Mouse (Mus musculus): ENCODE results near the gene Trit1.

Gene Trit1

DNA sequence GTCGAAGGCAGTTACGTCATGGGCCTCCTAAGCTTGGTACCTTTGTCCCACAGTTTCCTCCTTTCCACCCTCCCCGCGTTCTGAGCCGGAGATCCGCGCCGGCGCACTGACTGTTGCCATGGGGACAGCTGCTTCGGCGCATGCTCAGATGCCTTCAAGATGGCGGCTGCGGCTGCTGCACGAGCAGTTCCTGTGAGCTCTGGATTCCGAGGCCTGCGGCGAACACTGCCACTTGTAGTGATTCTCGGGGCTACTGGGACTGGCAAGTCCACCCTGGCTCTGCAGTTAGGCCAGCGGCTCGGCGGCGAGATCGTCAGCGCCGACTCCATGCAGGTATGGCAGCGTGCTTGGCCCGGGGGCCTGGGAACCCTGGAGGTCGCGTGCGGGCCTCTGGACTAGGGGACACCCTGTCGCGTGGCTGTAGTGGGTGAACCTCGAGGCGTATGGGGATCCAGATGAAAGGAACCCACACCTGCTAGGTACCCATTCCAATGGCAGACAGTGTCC lies at the start of gene Trit1:
TSS of gene Trit1 (plus strand) at position 147 of the 507 bp plus-strand sequence.
- peak; percentile 91 for DNase-seq (ENCODE audit: low read depth)

DNA sequence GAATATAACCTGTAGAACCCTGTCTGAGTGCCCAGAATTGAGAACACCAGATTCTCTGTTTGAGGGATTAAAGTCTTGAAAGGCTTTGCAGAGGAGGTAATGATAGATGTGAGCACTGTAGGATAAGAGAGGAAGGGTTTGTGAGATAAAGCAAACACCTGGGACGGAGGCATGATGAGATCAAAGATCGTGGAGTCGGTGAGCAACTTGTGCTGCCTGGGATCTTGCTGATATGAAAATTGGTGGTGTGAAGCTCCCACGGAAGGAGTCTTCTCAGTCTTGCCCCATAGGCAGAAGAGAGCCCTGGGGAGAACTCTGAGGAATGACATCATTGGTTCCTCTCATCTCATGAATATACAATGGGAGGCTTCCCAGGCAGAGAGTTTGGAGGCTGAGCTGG lies 48.3 kb upstream of the Trit1 start:
- no peak for DNase-seq (ENCODE audit: low read depth)

- DNase-seq (ENCODE audit: low read depth) = no peak
Measured at GRCm38 (mm10) chr4:122971191-122971590, 45.2 kb upstream of the Trit1 start.

DNA sequence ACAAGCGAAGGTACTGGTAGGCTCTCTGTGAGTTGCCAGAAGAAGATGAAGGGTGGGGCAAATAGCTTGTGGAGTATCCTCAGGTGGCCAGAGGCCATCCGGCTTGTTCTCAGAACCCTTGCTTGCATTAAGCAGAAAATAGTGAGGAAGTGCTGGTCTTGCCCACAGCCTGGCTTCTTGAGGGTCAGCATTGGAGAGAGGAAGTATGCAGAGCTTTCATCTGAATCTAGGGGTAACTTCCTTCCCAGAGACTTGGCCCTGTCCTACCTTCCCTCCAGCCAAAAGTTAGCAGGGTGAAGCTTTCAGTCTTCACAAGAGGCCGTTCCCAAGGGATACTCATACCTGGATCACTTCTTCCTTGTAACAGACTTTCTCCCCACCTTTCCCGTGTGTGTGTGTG lies 44.8 kb upstream of the Trit1 start:
- no peak for DNase-seq (ENCODE audit: low read depth)

- DNase-seq (ENCODE audit: low read depth) = no peak
Measured at GRCm38 (mm10) chr4:122972056-122972455, 44.3 kb upstream of the Trit1 start.

- no peak for DNase-seq (ENCODE audit: low read depth)
Measured at GRCm38 (mm10) chr4:122974976-122975520, 41.3 kb upstream of the Trit1 start.

DNA sequence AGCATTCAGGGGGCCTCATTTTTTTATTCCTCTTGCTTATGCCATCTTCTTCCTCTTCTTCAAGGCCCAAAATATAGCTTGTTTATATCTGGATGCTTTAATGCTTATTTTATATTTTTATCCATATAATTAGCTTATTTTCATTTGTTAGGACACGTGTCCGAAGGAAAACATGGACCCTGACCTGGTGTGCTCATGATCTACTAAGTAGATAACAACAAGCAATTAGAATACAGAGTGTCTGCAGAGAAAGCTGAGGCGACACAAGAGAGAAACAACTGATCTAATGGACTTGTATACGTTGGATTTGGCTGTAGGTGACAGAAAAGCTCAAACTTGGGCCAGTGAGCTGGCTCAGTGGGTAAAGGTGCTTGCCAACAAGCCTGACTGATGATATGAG lies 39.5 kb upstream of the Trit1 start:
- no peak for DNase-seq (ENCODE audit: low read depth)

- DNase-seq (ENCODE audit: low read depth) = no peak
Measured at GRCm38 (mm10) chr4:122978850-122979249, 37.5 kb upstream of the Trit1 start.

DNA sequence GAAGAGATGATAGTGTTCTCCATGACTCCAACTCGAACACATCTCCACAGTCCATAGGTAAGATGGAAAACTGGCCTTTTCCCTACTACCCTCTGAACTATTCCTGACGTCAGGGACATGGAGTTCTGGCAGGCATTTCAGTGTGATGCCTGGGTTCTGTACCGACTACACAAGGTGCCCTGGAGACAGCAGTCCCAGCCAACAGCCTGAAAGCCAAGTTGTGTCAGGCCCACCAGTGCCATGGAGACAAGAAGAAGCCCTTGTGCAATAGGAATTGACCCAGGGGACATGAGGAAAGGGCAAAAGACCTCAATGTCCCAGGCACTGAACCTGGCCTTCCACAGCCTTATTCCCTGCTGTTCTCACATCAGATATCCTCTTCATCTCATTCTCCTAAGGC lies 36.6 kb upstream of the Trit1 start:
- DNase-seq (ENCODE audit: low read depth) = no peak

DNA sequence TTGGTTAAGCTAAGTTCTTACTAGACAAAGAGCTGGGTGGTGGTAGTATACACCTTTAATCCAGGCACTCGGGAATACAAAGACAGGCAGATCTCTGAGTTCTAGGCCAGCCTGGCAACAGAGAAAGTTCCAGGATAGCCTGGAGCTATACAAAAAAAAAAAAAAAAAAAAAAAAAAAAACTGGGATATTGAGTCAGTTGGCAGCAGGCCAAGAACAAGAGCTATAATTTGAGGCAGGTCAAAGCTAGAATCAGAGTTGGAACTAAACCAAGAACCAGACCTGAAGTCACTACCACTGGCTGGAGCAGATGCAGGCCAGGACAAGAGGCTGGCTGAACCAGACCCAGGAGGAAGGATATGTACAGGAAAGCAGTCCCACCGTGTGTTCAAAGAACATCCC lies 35.7 kb upstream of the Trit1 start:
- DNase-seq (ENCODE audit: low read depth) = no peak

GRCm38 (mm10) chr4:122981238-122981637 lies 35.2 kb upstream of the Trit1 start:
- no peak for DNase-seq (ENCODE audit: low read depth)

DNA sequence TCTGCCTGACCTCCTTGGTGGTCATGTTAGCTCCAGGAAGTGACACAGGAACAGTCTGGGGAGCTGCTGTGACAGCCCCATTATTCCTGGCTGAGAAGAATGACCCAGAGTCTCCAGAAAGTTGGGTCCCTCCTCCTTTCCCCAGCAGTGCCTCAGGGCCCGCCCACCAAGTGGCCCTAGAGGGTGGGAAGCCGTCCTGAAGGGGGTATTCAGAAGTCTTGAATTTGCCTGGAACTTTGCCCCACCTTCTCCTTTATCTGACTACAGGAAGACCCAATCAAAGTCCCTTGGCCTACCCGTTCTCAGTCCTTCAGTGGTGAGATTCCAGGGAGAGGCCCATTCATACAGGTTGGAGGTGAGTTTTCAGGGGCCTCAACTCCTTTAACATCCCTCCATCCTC lies 34.5 kb upstream of the Trit1 start:
- no peak for DNase-seq (ENCODE audit: low read depth)

- no peak for DNase-seq (ENCODE audit: low read depth)
Measured at GRCm38 (mm10) chr4:122982537-122982936, 33.9 kb upstream of the Trit1 start.

GRCm38 (mm10) chr4:122983486-122984261 lies 32.7 kb upstream of the Trit1 start:
- no peak for DNase-seq (ENCODE audit: low read depth)

- peak; percentile 75 for DNase-seq (ENCODE audit: low read depth)
Measured at GRCm38 (mm10) chr4:122985110-122985509, 31.3 kb upstream of the Trit1 start.

DNA sequence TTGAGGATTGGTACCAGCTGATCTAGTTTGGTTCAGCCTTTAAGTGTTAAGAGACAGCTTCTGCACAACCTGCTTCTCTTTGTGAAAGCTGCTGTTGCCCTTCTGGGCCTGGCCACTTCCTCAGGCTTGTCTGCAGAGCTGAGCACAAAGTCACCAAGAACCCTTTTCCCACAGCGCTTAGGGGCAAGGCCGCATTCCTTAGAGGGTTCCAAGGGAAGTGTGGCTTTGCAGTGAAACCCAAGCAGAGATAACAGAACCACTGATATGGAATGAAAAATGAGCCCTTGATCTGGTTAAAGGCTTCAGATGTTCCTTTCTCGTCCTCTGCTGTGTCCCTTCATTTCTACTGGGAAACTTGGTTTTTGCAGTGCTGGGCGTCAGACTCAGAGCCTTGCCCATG lies 29.0 kb upstream of the Trit1 start:
- no peak for DNase-seq (ENCODE audit: low read depth)

GRCm38 (mm10) chr4:122988004-122988403 lies 28.4 kb upstream of the Trit1 start:
- DNase-seq (ENCODE audit: low read depth) = peak; percentile 31

DNA sequence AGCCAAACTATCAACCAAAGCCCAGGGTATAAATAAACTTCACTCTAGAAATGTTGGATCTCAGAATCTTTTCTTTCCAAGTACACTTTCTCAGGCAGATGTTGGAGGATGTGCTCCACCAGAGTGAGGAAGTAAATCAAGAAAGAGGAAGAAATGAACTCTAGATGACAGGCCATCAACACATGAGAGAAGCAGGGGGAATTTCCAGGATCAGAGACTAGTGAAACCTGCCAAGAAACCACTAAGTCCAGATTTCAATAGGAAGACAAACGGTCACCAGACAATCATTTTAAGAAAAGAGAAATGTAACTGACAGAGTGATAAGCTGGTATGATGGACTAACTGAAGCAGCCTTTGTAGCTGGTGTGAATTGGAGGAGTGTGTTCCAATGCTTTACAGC lies 25.2 kb upstream of the Trit1 start:
- no peak for DNase-seq (ENCODE audit: low read depth)

- DNase-seq (ENCODE audit: low read depth) = no peak
Measured at GRCm38 (mm10) chr4:122992276-122992675, 24.1 kb upstream of the Trit1 start.

- DNase-seq (ENCODE audit: low read depth) = no peak
Measured at GRCm38 (mm10) chr4:122995404-122996220, 20.8 kb upstream of the Trit1 start, which contains the start of gene Mycl. Gene Mycl, plus strand, starts transcription at chr4:122995652.

DNA sequence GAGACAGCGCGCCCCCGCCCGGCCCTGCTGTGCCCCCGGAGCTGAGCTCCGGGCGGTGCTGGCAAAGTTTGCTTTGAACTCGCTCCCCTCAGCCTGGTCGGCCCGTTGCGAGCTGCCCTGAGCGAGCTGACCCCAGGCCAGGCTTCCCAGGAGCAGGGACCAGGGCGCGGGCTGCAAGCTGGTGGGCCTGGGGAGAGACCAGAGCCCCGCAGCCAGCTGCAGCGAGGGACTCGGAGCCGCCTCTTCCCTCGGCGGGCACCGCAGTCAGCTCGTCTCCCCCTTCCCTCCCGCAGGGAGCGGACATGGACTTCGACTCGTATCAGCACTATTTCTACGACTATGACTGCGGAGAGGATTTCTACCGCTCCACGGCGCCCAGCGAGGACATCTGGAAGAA lies 20.2 kb upstream of the Trit1 start:
- DNase-seq (ENCODE audit: low read depth) = no peak

DNA sequence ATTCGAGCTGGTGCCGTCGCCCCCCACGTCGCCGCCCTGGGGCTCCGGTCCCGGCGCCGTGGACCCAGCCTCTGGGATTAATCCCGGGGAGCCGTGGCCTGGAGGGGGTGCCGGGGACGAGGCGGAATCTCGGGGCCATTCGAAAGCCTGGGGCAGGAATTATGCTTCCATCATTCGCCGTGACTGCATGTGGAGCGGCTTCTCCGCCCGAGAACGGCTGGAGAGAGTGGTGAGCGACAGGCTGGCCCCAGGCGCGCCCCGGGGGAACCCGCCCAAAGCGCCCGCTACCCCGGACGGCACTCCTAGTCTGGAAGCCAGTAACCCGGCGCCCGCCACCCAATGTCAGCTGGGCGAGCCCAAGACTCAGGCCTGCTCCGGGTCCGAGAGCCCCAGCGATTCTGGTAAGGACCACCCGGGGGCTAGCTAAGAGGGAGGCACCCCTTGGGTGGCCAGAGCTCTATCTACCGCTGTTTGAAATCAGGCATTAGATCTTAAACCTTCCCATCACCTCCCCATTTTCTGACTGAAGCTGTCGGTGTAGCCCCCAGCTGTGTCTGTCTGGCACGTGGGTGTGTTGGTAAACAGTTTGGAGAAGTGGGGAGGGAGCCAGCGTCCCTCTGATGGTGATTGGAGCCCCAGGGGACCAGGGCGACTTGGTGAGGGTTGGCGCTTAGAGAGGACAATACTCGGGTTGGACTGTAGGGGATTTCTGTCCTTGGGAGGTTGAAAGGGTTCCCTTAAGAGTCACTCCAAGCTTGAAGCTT lies 19.6 kb upstream of the Trit1 start:
- no peak for DNase-seq (ENCODE audit: low read depth)

Measured in 416B (cell line).